Mouse (Mus musculus) embryo, embryonic 11.5 days (tissue): Measurements from ENCODE around the gene Etnppl.

ENCODE experiments used
- DNase-seq: peaks from one replicate; pipeline ENCODE4 v3.0.0-alpha.2; 2012; ENCODE audit warnings: low read depth, low spot score

Etnppl gene

GRCm38 (mm10) chr3:130677671-130678460 lies 60.6 kb downstream of the Etnppl start:
- no peak for DNase-seq

- no peak for DNase-seq
These were observed 64.0 kb downstream of the Etnppl start for GRCm38 (mm10) chr3:130681226-130681625.

- DNase-seq, result no peak
These were observed 64.9 kb downstream of the Etnppl start for GRCm38 (mm10) chr3:130682183-130682582.

GRCm38 (mm10) chr3:130683836-130684235 lies 66.6 kb downstream of the Etnppl start:
- no peak for DNase-seq

- no peak for DNase-seq
These were observed 67.2 kb downstream of the Etnppl start for GRCm38 (mm10) chr3:130684276-130685013.

- no peak for DNase-seq
These were observed 67.7 kb downstream of the Etnppl start for GRCm38 (mm10) chr3:130685014-130685366.

GRCm38 (mm10) chr3:130687051-130687450 lies 69.8 kb downstream of the Etnppl start:
- DNase-seq, result no peak
